Mouse (Mus musculus) c-Kit-positive CD71-positive TER-119-negative erythroid progenitor cells, embryonic 14.5 days (primary cell): ENCODE data around the gene Chrm3.

Experiments
- DNase-seq: peaks from one replicate; pipeline ENCODE4 v3.0.0-alpha.2; 2013; ENCODE audit warnings: low read depth

Chrm3 gene

DNA sequence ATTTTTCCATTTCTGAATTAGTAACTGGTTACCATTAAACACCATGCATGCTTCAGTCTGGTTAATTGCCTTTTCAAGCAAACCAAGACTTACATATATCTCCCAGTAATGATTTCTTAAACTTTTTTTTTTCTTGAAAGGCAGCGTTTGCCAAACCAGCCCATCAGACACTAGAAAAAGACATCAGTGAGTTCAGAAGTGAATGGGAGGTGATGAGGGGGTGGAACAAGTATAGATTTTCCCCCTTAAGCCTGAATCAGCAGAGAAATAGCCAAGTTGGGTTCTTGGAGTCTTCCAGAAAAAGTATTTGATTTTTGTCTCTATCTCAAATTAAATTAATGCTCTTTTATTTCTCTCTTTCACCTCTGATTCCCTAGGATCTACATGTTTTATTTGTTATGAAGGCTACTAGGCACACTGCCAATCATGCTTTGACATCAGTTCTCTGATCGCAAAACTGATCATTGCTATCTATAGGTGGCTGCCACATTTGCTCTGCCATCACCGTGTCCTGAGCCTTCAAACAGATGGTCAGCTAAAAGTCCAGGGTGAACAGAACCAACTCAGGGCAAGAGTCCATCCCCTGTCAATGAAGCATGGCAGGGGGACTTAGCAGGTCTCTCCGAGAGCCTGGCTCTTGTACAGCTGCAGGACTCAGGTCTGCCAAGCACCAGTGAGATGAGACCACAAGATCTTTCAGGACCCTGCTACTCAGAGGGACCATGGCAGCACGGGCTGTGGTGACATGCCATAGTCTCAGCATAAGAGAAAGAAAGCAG is 125.1 kb downstream of the Chrm3 start:
- no peak for DNase-seq

- no peak for DNase-seq
These were observed 140.2 kb downstream of the Chrm3 start for GRCm38 (mm10) chr13:10220403-10220802.

GRCm38 (mm10) chr13:10212112-10212511 is 148.5 kb downstream of the Chrm3 start:
- DNase-seq = no peak

- DNase-seq = no peak
These were observed 150.0 kb downstream of the Chrm3 start for GRCm38 (mm10) chr13:10210522-10211244.

GRCm38 (mm10) chr13:10199206-10199956 is 161.3 kb downstream of the Chrm3 start:
- DNase-seq = no peak

- no peak for DNase-seq
These were observed 170.8 kb downstream of the Chrm3 start for GRCm38 (mm10) chr13:10189829-10190228.

GRCm38 (mm10) chr13:10187926-10188325 is 172.7 kb downstream of the Chrm3 start:
- DNase-seq = no peak

DNA sequence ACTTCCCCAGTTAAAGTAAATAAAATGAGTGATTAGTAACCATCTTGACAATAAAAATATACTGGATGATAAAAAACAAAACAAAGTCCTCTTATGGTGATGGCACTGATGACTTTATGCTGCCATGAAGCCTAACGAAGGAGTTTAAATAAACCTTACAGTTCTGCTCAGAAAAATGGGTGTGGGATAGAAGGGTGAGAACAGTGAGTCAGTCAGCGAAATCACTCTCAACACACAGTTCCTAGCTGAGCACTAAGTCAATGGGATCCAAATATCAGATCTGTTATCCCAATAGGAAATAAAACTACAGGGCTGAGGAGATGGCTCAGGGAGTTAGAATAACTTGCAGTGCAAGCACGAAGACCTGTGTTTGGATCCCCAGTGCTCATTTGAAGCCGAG is 176.8 kb downstream of the Chrm3 start:
- no peak for DNase-seq

DNA sequence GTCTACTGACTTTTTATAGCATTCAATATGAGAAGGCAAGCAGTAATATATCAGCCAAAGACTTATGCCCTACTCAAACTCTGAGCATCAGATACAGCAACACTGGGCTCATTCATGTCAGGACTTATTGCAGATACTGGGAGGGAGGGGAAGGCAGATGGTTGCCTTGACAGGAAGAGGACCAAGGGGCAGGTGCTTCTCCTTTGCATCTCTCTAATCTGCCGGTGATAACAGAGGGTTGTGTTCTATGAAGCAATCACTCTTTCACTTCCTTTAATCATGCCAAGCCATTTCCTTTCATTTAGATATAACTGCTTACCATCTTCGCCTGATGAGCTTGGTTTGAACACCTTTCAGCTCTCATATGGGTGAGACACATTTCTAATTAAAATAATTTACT is 177.9 kb downstream of the Chrm3 start:
- no peak for DNase-seq

DNA sequence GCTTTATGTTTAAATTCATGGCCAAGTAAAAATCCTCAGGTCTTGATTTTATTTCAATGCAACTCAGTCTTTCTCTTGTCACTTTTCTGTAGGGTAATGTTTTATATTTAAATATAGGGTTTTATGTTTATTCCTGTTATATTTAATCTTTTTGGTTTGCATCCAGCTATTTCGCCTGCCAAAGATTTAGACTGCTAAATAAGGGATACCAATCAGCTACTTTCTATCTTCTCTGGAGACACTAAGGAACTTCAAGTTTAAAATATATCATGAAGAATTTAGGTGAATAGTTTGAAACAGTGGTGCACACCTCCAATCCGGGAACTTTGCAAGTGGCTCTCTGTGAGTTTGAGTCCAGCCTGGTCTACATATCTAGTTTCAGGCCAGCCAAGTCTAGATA is 190.1 kb downstream of the Chrm3 start:
- DNase-seq = no peak

DNA sequence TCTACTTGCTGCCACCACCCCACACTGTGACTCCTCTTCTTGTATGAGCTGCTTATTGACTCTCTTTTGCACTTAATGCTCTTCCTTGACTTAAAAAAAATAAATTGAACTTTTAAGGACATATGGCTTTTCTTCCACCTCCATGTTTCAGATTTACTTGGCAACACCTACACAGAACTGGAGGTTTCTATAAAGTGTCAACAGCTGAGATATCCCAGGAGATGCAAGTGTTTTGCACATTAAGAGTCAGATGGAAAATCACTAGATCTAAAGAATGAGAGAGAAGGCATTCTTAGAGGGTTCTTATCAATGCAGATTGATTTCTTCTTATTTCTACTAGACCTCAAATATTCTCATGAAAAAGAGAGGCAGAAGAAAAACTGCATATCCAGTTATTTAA is 197.3 kb downstream of the Chrm3 start:
- DNase-seq = no peak

DNA sequence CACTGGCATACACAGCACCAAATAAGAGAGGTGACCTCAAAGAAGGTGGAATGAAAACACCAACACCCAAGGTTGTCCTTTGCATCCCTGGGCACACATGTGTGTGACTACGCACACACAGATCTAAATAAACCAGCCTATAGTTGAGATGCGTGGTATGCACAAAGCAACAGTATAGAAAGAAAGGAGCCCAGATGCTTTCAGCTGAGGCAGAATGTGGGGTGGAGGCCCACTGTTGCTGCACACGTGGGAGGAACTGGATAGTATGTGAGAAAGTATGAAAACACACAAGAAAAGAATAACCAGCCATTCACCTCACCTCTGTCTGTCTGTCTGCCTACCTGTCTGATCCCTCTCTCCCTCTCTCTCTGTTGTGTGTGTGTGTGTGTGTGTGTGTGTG is 203.2 kb downstream of the Chrm3 start:
- DNase-seq = no peak

GRCm38 (mm10) chr13:10140573-10140972 is 220.1 kb downstream of the Chrm3 start:
- DNase-seq = no peak

- DNase-seq = no peak
These were observed 221.8 kb downstream of the Chrm3 start for GRCm38 (mm10) chr13:10138878-10139277.

- no peak for DNase-seq
These were observed 229.6 kb downstream of the Chrm3 start for GRCm38 (mm10) chr13:10131064-10131463.

- no peak for DNase-seq
These were observed 248.4 kb downstream of the Chrm3 start for GRCm38 (mm10) chr13:10112211-10112610.

GRCm38 (mm10) chr13:10109542-10109941 is 251.1 kb downstream of the Chrm3 start:
- DNase-seq = no peak

DNA sequence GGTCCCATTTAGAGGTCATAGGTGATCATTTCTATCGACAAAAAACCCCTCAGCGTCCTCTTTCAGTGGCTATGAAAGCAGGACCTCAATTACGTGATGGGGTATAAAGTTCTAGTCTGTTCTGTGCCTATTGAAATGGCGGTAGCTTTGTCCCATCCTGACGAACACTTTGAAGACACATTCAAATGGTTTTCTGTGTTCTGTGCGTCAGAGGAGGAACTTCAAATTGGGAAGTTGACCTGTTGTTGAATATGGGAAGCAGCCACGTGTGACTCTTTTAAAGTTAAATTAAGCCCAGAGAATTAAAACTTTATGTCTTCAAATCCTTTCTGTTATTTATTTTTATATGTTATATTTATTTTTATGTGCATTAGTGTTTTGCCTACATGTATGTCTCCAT is 253.3 kb downstream of the Chrm3 start:
- no peak for DNase-seq

GRCm38 (mm10) chr13:10090778-10091177 is 269.9 kb downstream of the Chrm3 start:
- DNase-seq = no peak

- no peak for DNase-seq
These were observed 274.3 kb downstream of the Chrm3 start for GRCm38 (mm10) chr13:10086336-10086735.

- DNase-seq = no peak
These were observed 278.7 kb downstream of the Chrm3 start for GRCm38 (mm10) chr13:10081896-10082426.

- DNase-seq = no peak
These were observed 289.5 kb downstream of the Chrm3 start for GRCm38 (mm10) chr13:10071165-10071564.
